Comparison of ENCODE assay signal across 9 mouse cellular contexts in the genomic region with DNA sequence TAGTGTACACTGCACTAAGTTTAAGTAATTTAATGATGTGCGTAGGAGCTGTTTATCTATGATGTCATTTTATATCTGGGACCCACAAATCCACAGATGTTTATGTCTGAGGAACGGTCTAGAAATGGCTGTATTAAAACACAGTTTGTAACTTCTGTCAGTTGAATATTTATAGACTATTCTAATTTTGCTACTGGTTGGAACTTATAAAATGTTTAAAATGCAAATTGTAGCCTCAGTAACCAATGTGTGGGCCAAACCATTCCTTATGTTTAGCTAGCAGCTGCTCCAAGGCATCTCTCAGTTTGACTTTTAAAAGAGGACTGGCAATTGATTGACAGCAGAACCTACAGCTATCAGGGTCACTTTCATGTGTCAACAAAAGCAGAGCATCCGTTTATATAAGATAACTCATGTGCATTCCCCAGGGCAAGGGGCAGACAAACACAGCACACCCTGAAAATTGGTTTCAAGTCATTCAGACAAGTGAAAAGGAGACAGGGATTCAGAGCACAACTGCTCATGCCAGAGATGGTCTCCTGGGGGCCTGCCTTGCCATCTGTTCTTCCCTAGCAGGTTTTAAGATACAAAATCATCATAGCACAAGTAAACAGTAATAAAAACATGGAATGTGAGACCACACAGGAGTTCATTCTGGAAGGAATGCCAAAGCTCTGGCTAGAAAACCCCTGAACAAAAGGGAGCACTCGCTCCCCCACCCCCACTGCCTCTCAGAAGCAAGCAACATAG. TPM values are rescaled to one million over a fixed set of nuclear protein-coding genes. Genes with fewer than 3 reads are reported as not detected.
DNase-seq lines count a peak whose midpoint lies in the region; ATAC-seq and TF ChIP-seq lines count a peak whose summit lies in the region.
"Had no signal": no experiment of that assay in that cellular context is flagged by ENCODE, and none has a peak within 500 bp of the region (broad histone marks: within the 10 kb centered on the region; RNA-seq: fewer than 3 reads in every experiment).

No protein-coding gene starts in this region.

- DNase-seq in lung, postnatal 10 days, result no peak
- DNase-seq in liver, embryonic 14.5 days (ENCODE audit: low read depth in 3 of 3, low spot score in 3 of 3), result no peak
- no peak for DNase-seq in urinary bladder, postnatal 14 days (ENCODE audit: low spot score)
- no peak for DNase-seq in left cerebral cortex, adult 9 months (ENCODE audit: low spot score in 2 of 2)
- DNase-seq: cerebellum, adult 9-11 months had no signal

- H3K4me1 ChIP-seq in lung, embryonic 16.5 days (replicated peaks; ENCODE audit: control insufficient read depth, insufficient read depth, low read length), result peaks cover 4% of the 10 kb centered on the region; the same call in 1 of the 2 replicates
- peaks cover 4% of the 10 kb centered on the region for H3K4me1 ChIP-seq in forebrain, embryonic 16.5 days (replicated peaks; ENCODE audit: control insufficient read depth, insufficient read depth, low read length)
- H3K4me1 ChIP-seq in liver, embryonic 14.5 days (replicated peaks; ENCODE audit: control insufficient read depth in 2 of 2, insufficient read depth in 2 of 2, low read length in 1 of 2), result peaks cover 0 to 6% of the 10 kb centered on the region in 2 experiments; a peak in 2 of 4 replicates

- H3K4me3 ChIP-seq in lung, embryonic 16.5 days (ENCODE audit: low read length), result no peak overlapping the region
- no peak overlapping the region for H3K4me3 ChIP-seq in forebrain, embryonic 16.5 days (replicated peaks; ENCODE audit: low read length)
- H3K4me3 ChIP-seq in liver, embryonic 14.5 days (ENCODE audit: insufficient read depth in 1 of 2, low read depth in 2 of 2, low read length in 2 of 2), result no peak overlapping the region
- H3K4me3 ChIP-seq: megakaryocyte, embryonic 14.5 days had no signal

- no peak overlapping the region for H3K4me2 ChIP-seq in lung, embryonic 16.5 days (ENCODE audit: low read depth, low read length)
- H3K4me2 ChIP-seq in forebrain, embryonic 16.5 days (ENCODE audit: low read length), result no peak overlapping the region
- peak overlapping the region; percentile 4; the same call in 1 of the 2 replicates for H3K4me2 ChIP-seq in liver, embryonic 14.5 days (ENCODE audit: low read depth)

- H3K27ac ChIP-seq in lung, embryonic 16.5 days (ENCODE audit: low read length), result no peak overlapping the region
- H3K27ac ChIP-seq in forebrain, embryonic 16.5 days (ENCODE audit: low read length), result peak overlapping the region; percentile 59
- no peak overlapping the region for H3K27ac ChIP-seq in liver, embryonic 14.5 days

- no peak for TF ChIP-seq CTCF in liver, embryonic 14.5 days (IDR thresholded peaks at IDR 0.05; ENCODE audit: low read depth)

- ATAC-seq in lung, embryonic 16.5 days (ENCODE audit: low read depth), result peak; percentile 83
- peak; percentile 89 for ATAC-seq in forebrain, embryonic 16.5 days
- peak; percentile 52; the same call in 1 of the 2 replicates for ATAC-seq in liver, embryonic 14.5 days (ENCODE audit: insufficient read depth)
- ATAC-seq in CD4-positive, CD25-positive, alpha-beta regulatory T cell, adult 4 months, result no peak

- no peaks in the 10 kb centered on the region for H3K9me3 ChIP-seq in lung, embryonic 16.5 days (ENCODE audit: control insufficient read depth, low read length)
- H3K9me3 ChIP-seq in forebrain, embryonic 16.5 days (ENCODE audit: control insufficient read depth, low read length), result no peaks in the 10 kb centered on the region
- no peaks in the 10 kb centered on the region for H3K9me3 ChIP-seq in liver, embryonic 14.5 days (ENCODE audit: control insufficient read depth, low read length)
- H3K9me3 ChIP-seq: megakaryocyte, embryonic 14.5 days had no signal

- no peak overlapping the region for H3K9ac ChIP-seq in lung, embryonic 16.5 days (ENCODE audit: low read length)
- no peak overlapping the region for H3K9ac ChIP-seq in forebrain, embryonic 16.5 days (replicated peaks; ENCODE audit: low read depth, low read length)
- no peak overlapping the region for H3K9ac ChIP-seq in liver, embryonic 14.5 days (replicated peaks)

- TF ChIP-seq EP300 in liver, embryonic 14.5 days (IDR thresholded peaks at IDR 0.05; ENCODE audit: low read depth), result no peak

- 36% methylated on average over 4 of the region's 4 CpGs for WGBS in lung, embryonic 16.5 days
- WGBS in forebrain, embryonic 16.5 days, result 32% methylated on average over 4 of the region's 4 CpGs
- 44% methylated on average over 4 of the region's 4 CpGs for WGBS in liver, embryonic 14.5 days (ENCODE audit: insufficient replicate concordance)

- H3K27me3 ChIP-seq in lung, embryonic 16.5 days (ENCODE audit: control insufficient read depth, insufficient read depth, low read depth, low read length), result no peaks in the 10 kb centered on the region
- no peaks in the 10 kb centered on the region for H3K27me3 ChIP-seq in forebrain, embryonic 16.5 days (replicated peaks; ENCODE audit: control insufficient read depth, insufficient read depth, low read length)
- H3K27me3 ChIP-seq in liver, embryonic 14.5 days (ENCODE audit: control insufficient read depth, insufficient read depth, low read length), result no peaks in the 10 kb centered on the region

- no peaks in the 10 kb centered on the region for H3K36me3 ChIP-seq in lung, embryonic 16.5 days (ENCODE audit: control insufficient read depth, insufficient read depth, low read length)
- no peaks in the 10 kb centered on the region for H3K36me3 ChIP-seq in forebrain, embryonic 16.5 days (ENCODE audit: control insufficient read depth, insufficient read depth)
- no peaks in the 10 kb centered on the region for H3K36me3 ChIP-seq in liver, embryonic 14.5 days (replicated peaks; ENCODE audit: control insufficient read depth, insufficient read depth, low read depth)

RNA-seq across cellular contexts. Expression of a gene that starts 48.0 kb away (rescaled TPM):
- 205 and 219 TPM in 2 replicates for polyA plus RNA-seq in lung, embryonic 16.5 days (2015; fragmentation: Nextera tagmentation; extraction: Ambion mirVana)
- polyA plus RNA-seq in forebrain, embryonic 16.5 days (2015; fragmentation: Nextera tagmentation; extraction: Ambion mirVana), result 195 and 213 TPM in 2 replicates
- polyA plus RNA-seq in liver, embryonic 14.5 days (2012; rRNA removed), result 24.8 and 36.1 TPM in 2 replicates
- 96.0 and 104 TPM in 2 replicates for polyA plus RNA-seq in liver, embryonic 14.5 days (2014; fragmentation: Nextera tagmentation; extraction: Ambion mirVana)
- 100 to 1,000 TPM; 165 to 174 TPM for polyA plus RNA-seq in CD4-positive, CD25-positive, alpha-beta regulatory T cell, adult 4 months (2017; shearing (Covaris generic))
